Mouse (Mus musculus): ENCODE measurements around the gene Srgap2.
A peak's percentile ranks its signal among the peaks of the same experiment; 100 is the strongest.

The Srgap2 gene

GRCm38 (mm10) chr1:131463953-131464627 lies 63.1 kb downstream of the Srgap2 start:
- DNase-seq = no peak

GRCm38 (mm10) chr1:131462541-131463067 lies 64.5 kb downstream of the Srgap2 start:
- no peak for DNase-seq

- DNase-seq = no peak
Observed at GRCm38 (mm10) chr1:131460914-131461530, 66.1 kb downstream of the Srgap2 start.

- DNase-seq = no peak
Observed at GRCm38 (mm10) chr1:131455355-131455890, 71.7 kb downstream of the Srgap2 start.

- no peak for DNase-seq
Observed at GRCm38 (mm10) chr1:131454386-131454785, 72.8 kb downstream of the Srgap2 start.

GRCm38 (mm10) chr1:131453335-131453734 lies 73.8 kb downstream of the Srgap2 start:
- no peak for DNase-seq

- DNase-seq = no peak
Observed at GRCm38 (mm10) chr1:131448373-131448772, 78.8 kb downstream of the Srgap2 start.

- no peak for DNase-seq
Observed at GRCm38 (mm10) chr1:131447333-131447732, 79.8 kb downstream of the Srgap2 start.

GRCm38 (mm10) chr1:131446577-131446976 lies 80.6 kb downstream of the Srgap2 start:
- no peak for DNase-seq

GRCm38 (mm10) chr1:131438556-131438955 lies 88.6 kb downstream of the Srgap2 start:
- DNase-seq = no peak

- DNase-seq = no peak
Observed at GRCm38 (mm10) chr1:131437975-131438374, 89.2 kb downstream of the Srgap2 start.

- no peak for DNase-seq
Observed at GRCm38 (mm10) chr1:131436609-131437008, 90.5 kb downstream of the Srgap2 start.

- peak; percentile 42 for DNase-seq
Observed at GRCm38 (mm10) chr1:131431456-131432246, 95.5 kb downstream of the Srgap2 start.

- peak; percentile 59 for DNase-seq
Observed at GRCm38 (mm10) chr1:131427140-131427821, 99.9 kb downstream of the Srgap2 start.

- no peak for DNase-seq
Observed at GRCm38 (mm10) chr1:131423061-131423460, 104.1 kb downstream of the Srgap2 start.

- no peak for DNase-seq
Observed at GRCm38 (mm10) chr1:131421113-131421512, 106.0 kb downstream of the Srgap2 start.

GRCm38 (mm10) chr1:131420660-131421059 lies 106.5 kb downstream of the Srgap2 start:
- DNase-seq = no peak

GRCm38 (mm10) chr1:131419307-131419706 lies 107.8 kb downstream of the Srgap2 start:
- no peak for DNase-seq

GRCm38 (mm10) chr1:131417821-131418660 lies 109.1 kb downstream of the Srgap2 start:
- DNase-seq = no peak

GRCm38 (mm10) chr1:131417059-131417750 lies 109.9 kb downstream of the Srgap2 start:
- DNase-seq = no peak

GRCm38 (mm10) chr1:131403567-131403966 lies 123.6 kb downstream of the Srgap2 start:
- no peak for DNase-seq
